Mouse (Mus musculus): ENCODE measurements at regions not wholly inside any gene's neighbourhood (a gene's known extent, or its start where the extent isn't known, plus 50 kb on each side); places are given as distances from the start of the nearest gene placed in this dataset.
A peak's percentile ranks its signal among the peaks of the same experiment; 100 is the strongest.

DNA sequence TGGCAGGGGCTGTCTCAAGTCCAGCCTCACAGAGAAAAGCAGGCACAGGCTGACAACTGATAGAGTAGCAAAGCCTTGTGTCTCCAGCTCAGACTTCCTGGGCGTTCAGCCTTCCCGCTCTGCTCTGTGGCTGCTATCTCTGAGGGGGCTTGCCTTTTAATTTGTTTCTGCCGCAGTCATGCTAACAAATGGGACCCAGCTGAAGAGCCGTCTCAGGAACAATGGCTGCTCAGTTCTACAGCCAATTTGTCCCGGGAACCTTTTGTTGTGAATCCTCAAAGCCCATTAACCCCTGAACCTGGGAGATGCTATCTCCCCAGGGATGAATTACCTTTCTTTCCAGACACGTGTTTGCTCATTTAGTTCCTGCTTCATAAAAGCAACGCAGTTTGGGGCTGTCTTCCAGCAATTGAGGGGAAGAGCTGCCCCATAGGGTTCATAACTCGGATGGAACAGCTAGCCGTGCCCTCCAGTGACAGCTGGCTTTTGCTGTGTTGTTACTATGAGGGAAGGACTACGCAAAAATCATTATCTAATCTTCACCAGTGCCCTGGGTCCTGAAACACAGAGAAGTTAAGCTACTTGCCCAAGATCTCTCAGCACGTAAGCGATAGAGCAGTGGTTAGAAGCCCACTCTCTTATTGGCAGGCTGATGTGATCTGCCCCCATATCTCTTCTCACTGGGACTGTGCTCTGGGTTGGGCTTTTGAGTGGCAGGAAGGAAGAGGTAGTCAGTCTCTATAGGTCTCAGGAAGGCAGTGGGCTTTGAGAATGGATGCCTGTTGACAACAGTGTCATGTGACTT, 240.9 kb downstream of the Rybp start:
- no peaks in the 10 kb centered on the region for H3K36me3 ChIP-seq (ENCODE audit: insufficient read depth)
- H3K4me2 ChIP-seq (ENCODE audit: low read depth) = no peak overlapping the region
- H3K4me1 ChIP-seq (ENCODE audit: insufficient read depth) = no peaks in the 10 kb centered on the region
- no peaks in the 10 kb centered on the region for H3K9me3 ChIP-seq (ENCODE audit: low read length)
- no peaks in the 10 kb centered on the region; the same call in 1 of the 2 replicates for H3K27me3 ChIP-seq (ENCODE audit: insufficient read depth, low read length)
- no peak overlapping the region for H3K9ac ChIP-seq
- no peak overlapping the region for H3K4me3 ChIP-seq (ENCODE audit: low read depth, low read length)
- WGBS = 17% methylated on average over 12 of the region's 12 CpGs
- H3K27ac ChIP-seq (ENCODE audit: low read depth, low read length) = no peak overlapping the region
- DNase-seq = no peak
- ATAC-seq = no peak; the same call in 1 of the 2 replicates
- no peak for TF ChIP-seq CTCF (IDR thresholded peaks at IDR 0.05; ENCODE audit: low read depth)

DNA sequence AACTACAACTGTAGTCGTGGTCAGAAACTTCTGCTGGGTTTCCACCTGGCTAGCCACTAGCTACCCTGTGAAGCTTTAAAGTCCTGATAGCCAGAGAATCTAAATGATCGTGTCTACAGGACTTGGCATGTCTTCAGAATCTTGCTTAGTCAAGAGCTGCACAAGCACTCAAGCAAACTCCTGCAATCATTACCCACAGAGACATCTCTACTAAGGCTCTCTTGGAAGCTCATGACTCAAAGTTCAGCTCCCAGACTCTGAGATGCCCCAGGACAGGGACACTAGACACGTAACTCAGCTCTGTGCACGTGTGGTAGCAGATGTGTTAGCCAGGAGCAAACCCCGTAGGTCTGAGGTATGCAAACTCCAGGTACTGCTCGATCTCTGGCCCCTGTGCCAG, 242.2 kb downstream of the Rybp start:
- no peak overlapping the region for H3K4me3 ChIP-seq (ENCODE audit: low read depth, low read length)
- no peak for TF ChIP-seq CTCF (IDR thresholded peaks at IDR 0.05; ENCODE audit: low read depth)
- WGBS = 81% methylated on average over 6 of the region's 6 CpGs
- H3K9ac ChIP-seq = no peak overlapping the region
- no peak for DNase-seq
- no peaks in the 10 kb centered on the region; the same call in 1 of the 2 replicates for H3K27me3 ChIP-seq (ENCODE audit: insufficient read depth, low read length)
- H3K36me3 ChIP-seq (ENCODE audit: insufficient read depth) = no peaks in the 10 kb centered on the region
- H3K4me2 ChIP-seq (ENCODE audit: low read depth) = no peak overlapping the region
- no peaks in the 10 kb centered on the region for H3K9me3 ChIP-seq (ENCODE audit: low read length)
- H3K4me1 ChIP-seq (ENCODE audit: insufficient read depth) = no peaks in the 10 kb centered on the region
- H3K27ac ChIP-seq (ENCODE audit: low read depth, low read length) = no peak overlapping the region
- ATAC-seq = no peak

DNA sequence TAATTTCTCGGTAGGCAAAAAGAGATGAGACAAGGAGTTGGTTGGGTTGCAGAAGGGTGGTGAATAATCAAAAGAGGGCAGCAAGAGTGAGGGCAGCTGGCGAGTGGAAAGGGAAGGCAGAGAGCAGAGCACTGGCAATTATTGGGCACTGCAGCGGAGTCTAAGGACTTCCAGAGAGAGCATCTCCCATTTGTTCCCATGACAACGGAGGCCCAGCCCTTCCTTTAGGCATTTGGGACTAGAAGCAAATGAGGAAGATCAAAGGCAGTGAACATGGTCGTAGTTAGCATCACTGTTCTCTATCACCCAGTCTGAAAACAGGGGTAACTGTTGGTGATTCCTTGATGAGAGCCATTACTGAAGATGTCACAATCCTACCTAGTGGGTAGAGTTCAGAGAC, 246.1 kb downstream of the Rybp start:
- DNase-seq (peak; percentile 22), ATAC-seq (no peak)
- H3K4me3 ChIP-seq (ENCODE audit: low read depth, low read length) = no peak overlapping the region
- H3K9ac ChIP-seq = no peak overlapping the region
- no peaks in the 10 kb centered on the region for H3K36me3 ChIP-seq (ENCODE audit: insufficient read depth)
- H3K4me1 ChIP-seq (ENCODE audit: insufficient read depth) = no peaks in the 10 kb centered on the region
- 51% methylated on average over 5 of the region's 5 CpGs for WGBS
- no peaks in the 10 kb centered on the region; the same call in 1 of the 2 replicates for H3K27me3 ChIP-seq (ENCODE audit: insufficient read depth, low read length)
- H3K27ac ChIP-seq (ENCODE audit: low read depth, low read length) = no peak overlapping the region
- no peaks in the 10 kb centered on the region for H3K9me3 ChIP-seq (ENCODE audit: low read length)
- TF ChIP-seq CTCF (IDR thresholded peaks at IDR 0.05; ENCODE audit: low read depth) = no peak
- no peak overlapping the region for H3K4me2 ChIP-seq (ENCODE audit: low read depth)

DNA sequence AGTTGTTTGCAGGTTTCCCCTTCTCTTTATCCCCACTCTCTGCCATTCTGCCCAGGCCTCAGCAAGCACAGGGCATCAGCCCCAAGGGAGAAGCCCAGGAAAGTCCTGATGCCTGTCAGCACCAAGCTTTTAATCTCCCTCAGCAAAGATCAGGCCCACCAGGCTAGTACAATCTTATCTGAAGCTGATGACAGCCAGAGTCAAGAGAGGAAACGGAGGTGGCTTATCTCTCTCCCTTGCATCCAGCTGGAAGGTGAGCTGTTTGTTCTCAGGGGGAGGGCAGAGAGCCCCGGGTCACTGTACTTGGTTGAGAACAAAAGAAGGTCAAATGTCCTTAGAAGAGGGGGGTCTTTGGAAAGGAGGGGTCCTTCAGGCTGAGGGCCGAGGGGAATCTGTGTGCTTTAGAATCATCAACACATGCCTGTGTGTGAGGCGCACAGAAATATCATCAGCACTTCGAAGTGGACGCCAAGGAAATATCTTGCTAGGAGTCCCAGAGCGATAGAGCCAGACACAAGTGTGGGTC, 246.8 kb downstream of the Rybp start:
- H3K9ac ChIP-seq = no peak overlapping the region

DNA sequence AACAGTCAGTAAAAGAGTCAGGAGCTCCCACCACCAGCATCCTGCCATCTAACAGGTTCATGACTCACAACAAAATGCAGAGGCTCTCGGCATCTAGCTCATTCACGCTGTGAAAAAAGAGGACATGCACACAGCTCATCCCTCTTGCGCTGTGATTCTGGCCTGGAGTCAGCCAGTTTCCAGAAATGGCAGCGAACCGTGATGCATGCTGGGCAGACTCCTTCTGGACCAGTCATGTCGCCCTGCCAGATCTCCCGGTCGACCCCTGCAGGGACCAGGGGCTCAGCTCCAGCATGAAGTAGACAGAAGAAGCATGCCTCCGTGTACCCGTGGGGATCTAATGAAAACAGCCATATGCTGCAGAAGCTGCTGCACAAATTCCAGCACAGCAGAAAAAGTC, 254.6 kb downstream of the Rybp start:
- DNase-seq (peak; percentile 25), ATAC-seq (peak; percentile 74)
- 61% methylated on average over 10 of the region's 10 CpGs for WGBS
- no peak for TF ChIP-seq CTCF (IDR thresholded peaks at IDR 0.05; ENCODE audit: low read depth)
- H3K4me3 ChIP-seq (ENCODE audit: low read depth, low read length) = no peak overlapping the region
- peaks cover 3% of the 10 kb centered on the region; the same call in 1 of the 2 replicates for H3K4me1 ChIP-seq (ENCODE audit: insufficient read depth)
- no peak overlapping the region for H3K4me2 ChIP-seq (ENCODE audit: low read depth)
- no peaks in the 10 kb centered on the region for H3K9me3 ChIP-seq (ENCODE audit: low read length)
- no peak overlapping the region for H3K9ac ChIP-seq
- no peak overlapping the region for H3K27ac ChIP-seq (ENCODE audit: low read depth, low read length)
- no peaks in the 10 kb centered on the region for H3K36me3 ChIP-seq (ENCODE audit: insufficient read depth)
- no peaks in the 10 kb centered on the region for H3K27me3 ChIP-seq (ENCODE audit: insufficient read depth, low read length)

More for the DNA sequence above, 246.8 kb downstream of the Rybp start:
- no peak overlapping the region for H3K4me3 ChIP-seq (ENCODE audit: low read depth, low read length)
- H3K36me3 ChIP-seq (ENCODE audit: insufficient read depth) = no peaks in the 10 kb centered on the region
- 67% methylated on average over 7 of the region's 7 CpGs for WGBS
- H3K4me2 ChIP-seq (ENCODE audit: low read depth) = no peak overlapping the region
- ATAC-seq = no peak
- no peak for TF ChIP-seq CTCF (IDR thresholded peaks at IDR 0.05; ENCODE audit: low read depth)
- H3K27me3 ChIP-seq (ENCODE audit: insufficient read depth, low read length) = no peaks in the 10 kb centered on the region; the same call in 1 of the 2 replicates
- no peak overlapping the region for H3K27ac ChIP-seq (ENCODE audit: low read depth, low read length)
- H3K9me3 ChIP-seq (ENCODE audit: low read length) = no peaks in the 10 kb centered on the region
- H3K4me1 ChIP-seq (ENCODE audit: insufficient read depth) = no peaks in the 10 kb centered on the region
- no peak for DNase-seq

GRCm38 (mm10) chr6:100030522-100030921, 256.8 kb downstream of the Rybp start:
- WGBS = 59% methylated on average over 2 of the region's 2 CpGs
- no peak overlapping the region for H3K9ac ChIP-seq
- H3K27ac ChIP-seq (ENCODE audit: low read depth, low read length) = no peak overlapping the region
- no peaks in the 10 kb centered on the region for H3K27me3 ChIP-seq (ENCODE audit: insufficient read depth, low read length)
- H3K4me2 ChIP-seq (ENCODE audit: low read depth) = no peak overlapping the region
- H3K36me3 ChIP-seq (ENCODE audit: insufficient read depth) = no peaks in the 10 kb centered on the region
- no peak overlapping the region for H3K4me3 ChIP-seq (ENCODE audit: low read depth, low read length)
- ATAC-seq (no peak), DNase-seq (no peak)
- TF ChIP-seq CTCF (IDR thresholded peaks at IDR 0.05; ENCODE audit: low read depth) = no peak
- peaks cover 3% of the 10 kb centered on the region; the same call in 1 of the 2 replicates for H3K4me1 ChIP-seq (ENCODE audit: insufficient read depth)
- H3K9me3 ChIP-seq (ENCODE audit: low read length) = no peaks in the 10 kb centered on the region

GRCm38 (mm10) chr6:100030010-100030409, 257.3 kb downstream of the Rybp start:
- Histone ChIP-seq H3K4me2 (ENCODE audit: low read depth) (no peak overlapping the region), H3K9ac (no peak overlapping the region), H3K27me3 (ENCODE audit: insufficient read depth, low read length) (no peaks in the 10 kb centered on the region), H3K36me3 (ENCODE audit: insufficient read depth) (no peaks in the 10 kb centered on the region), H3K27ac (ENCODE audit: low read depth, low read length) (no peak overlapping the region), H3K9me3 (ENCODE audit: low read length) (no peaks in the 10 kb centered on the region), H3K4me3 (ENCODE audit: low read depth, low read length) (no peak overlapping the region), H3K4me1 (ENCODE audit: insufficient read depth) (peaks cover 3% of the 10 kb centered on the region; the same call in 1 of the 2 replicates)
- ATAC-seq (peak; percentile 40; the same call in 1 of the 2 replicates), DNase-seq (no peak)
- no peak for TF ChIP-seq CTCF (IDR thresholded peaks at IDR 0.05; ENCODE audit: low read depth)
- WGBS = 37% methylated on average over 9 of the region's 9 CpGs
